11 mouse cellular contexts compared by ENCODE assay signal in the genomic region with DNA sequence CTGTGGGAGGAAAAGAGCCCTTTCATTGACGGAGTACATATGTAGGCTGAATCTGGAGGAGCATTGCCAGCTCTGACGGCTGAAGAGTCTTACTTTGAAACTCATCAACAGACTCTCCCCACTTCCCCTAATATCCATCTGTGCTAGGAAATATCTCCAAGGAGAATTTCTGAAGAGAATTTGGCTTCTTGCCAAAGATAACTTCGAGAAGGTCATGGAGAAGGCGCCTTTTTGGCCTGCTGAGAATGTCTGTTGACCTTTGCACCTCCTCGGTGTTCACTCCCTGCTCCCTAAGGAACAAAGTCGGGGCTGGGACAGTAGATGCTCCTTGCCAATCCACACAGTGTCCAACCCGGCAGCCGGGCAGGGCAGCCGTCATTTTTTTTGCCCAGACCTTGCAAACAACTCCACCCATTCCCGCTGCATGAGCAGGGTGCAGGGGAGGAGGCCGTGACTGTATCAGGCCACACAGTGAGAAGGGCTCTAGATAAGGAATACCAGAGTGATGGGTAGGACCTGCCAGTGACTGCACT. TPM values are rescaled to one million over a fixed set of nuclear protein-coding genes. Genes with fewer than 3 reads are reported as not detected.
A peak's percentile ranks its signal among the peaks of the same experiment; 100 is the strongest.
DNase-seq lines count a peak whose midpoint lies in the region; ATAC-seq and TF ChIP-seq lines count a peak whose summit lies in the region.
"Had no signal": no experiment of that assay in that cellular context is flagged by ENCODE, and none has a peak within 500 bp of the region (broad histone marks: within the 10 kb centered on the region; RNA-seq: fewer than 3 reads in every experiment).

No protein-coding gene starts in this region.

- H3K27me3 ChIP-seq in hindbrain, embryonic 10.5 days (ENCODE audit: insufficient read depth, poor library complexity, severe bottlenecking): no peaks in the 10 kb centered on the region
- H3K27me3 ChIP-seq in hindbrain, embryonic 13.5 days: no peaks in the 10 kb centered on the region
- no peaks in the 10 kb centered on the region for H3K27me3 ChIP-seq in hindbrain, postnatal 0 days (ENCODE audit: insufficient read depth, low read length)
- H3K27me3 ChIP-seq: hindbrain, embryonic 15.5 days had no signal

- 65% methylated on average over 11 of the region's 11 CpGs for WGBS in hindbrain, embryonic 10.5 days
- WGBS in hindbrain, embryonic 13.5 days: 75% methylated on average over 11 of the region's 11 CpGs
- WGBS in hindbrain, postnatal 0 days: 53% methylated on average over 11 of the region's 11 CpGs

- H3K27ac ChIP-seq in hindbrain, embryonic 10.5 days: no peak overlapping the region
- H3K27ac ChIP-seq in hindbrain, embryonic 13.5 days: no peak overlapping the region
- H3K27ac ChIP-seq in hindbrain, postnatal 0 days: no peak overlapping the region
- H3K27ac ChIP-seq: hindbrain, embryonic 15.5 days had no signal

- no peak overlapping the region for H3K9ac ChIP-seq in hindbrain, embryonic 13.5 days
- no peak overlapping the region for H3K9ac ChIP-seq in hindbrain, postnatal 0 days (replicated peaks; ENCODE audit: low read length)
- H3K9ac ChIP-seq: hindbrain, embryonic 15.5 days had no signal

- no peaks in the 10 kb centered on the region for H3K9me3 ChIP-seq in hindbrain, embryonic 10.5 days
- H3K9me3 ChIP-seq in hindbrain, embryonic 13.5 days: peaks cover 2% of the 10 kb centered on the region; the same call in 1 of the 2 replicates
- H3K9me3 ChIP-seq in hindbrain, postnatal 0 days (ENCODE audit: low read length): no peaks in the 10 kb centered on the region
- H3K9me3 ChIP-seq: hindbrain, embryonic 15.5 days had no signal

- no peaks in the 10 kb centered on the region for H3K36me3 ChIP-seq in hindbrain, embryonic 10.5 days
- no peaks in the 10 kb centered on the region for H3K36me3 ChIP-seq in hindbrain, embryonic 13.5 days
- H3K36me3 ChIP-seq in hindbrain, postnatal 0 days (ENCODE audit: insufficient read depth, low read length): no peaks in the 10 kb centered on the region
- H3K36me3 ChIP-seq: hindbrain, embryonic 15.5 days had no signal

- ATAC-seq in hindbrain, embryonic 13.5 days (ENCODE audit: low FRiP score): no peak
- ATAC-seq in erythroblast, adult 5-6 weeks (replicated peaks; ENCODE audit: low FRiP score, poor library complexity, severe bottlenecking): peak; percentile 60; the same call in 1 of the 2 replicates
- no peak for ATAC-seq in hindbrain, postnatal 0 days

- TF ChIP-seq CTCF in hindbrain, postnatal 0 days (IDR thresholded peaks at IDR 0.05; ENCODE audit: low read depth): no peak

- H3K4me2 ChIP-seq in hindbrain, embryonic 13.5 days: no peak overlapping the region
- no peak overlapping the region for H3K4me2 ChIP-seq in hindbrain, postnatal 0 days (ENCODE audit: low read depth, low read length)
- H3K4me2 ChIP-seq: hindbrain, embryonic 15.5 days had no signal

- peak; percentile 12 for DNase-seq in hindbrain, embryonic 10.5 days (ENCODE audit: low spot score)
- peak; percentile 83 for DNase-seq in kidney, adult 11 months
- DNase-seq in lung, postnatal 25 days (ENCODE audit: low spot score): peak; percentile 48
- no peak for DNase-seq in thymus, postnatal 14 days
- no peak for DNase-seq in cerebellum, postnatal 36 days
- no peak for DNase-seq in hindbrain, postnatal 0 days (ENCODE audit: low spot score)
- DNase-seq: cerebellum, adult 9-10 months; right cerebral cortex, postnatal 4 days had no signal

- H3K4me1 ChIP-seq in hindbrain, embryonic 10.5 days (replicated peaks): 0 out of 2 replicates have a peak, but pooled peaks cover 3% of the 10 kb centered on the region
- H3K4me1 ChIP-seq in hindbrain, embryonic 13.5 days (replicated peaks): no peaks in the 10 kb centered on the region
- no peaks in the 10 kb centered on the region for H3K4me1 ChIP-seq in hindbrain, postnatal 0 days (ENCODE audit: insufficient read depth, low read length)
- H3K4me1 ChIP-seq: hindbrain, embryonic 15.5 days had no signal

- no peak overlapping the region for H3K4me3 ChIP-seq in hindbrain, embryonic 10.5 days
- no peak overlapping the region for H3K4me3 ChIP-seq in hindbrain, embryonic 13.5 days
- no peak overlapping the region for H3K4me3 ChIP-seq in hindbrain, postnatal 0 days (ENCODE audit: low read length)
- H3K4me3 ChIP-seq: hindbrain, embryonic 15.5 days had no signal

RNA-seq across cellular contexts. Expression of a gene that starts 14.5 kb away (rescaled TPM):
- 0.39 and 0.56 TPM in 2 replicates for polyA plus RNA-seq in hindbrain, embryonic 10.5 days (2016; fragmentation: Nextera tagmentation; extraction: Ambion mirVana)
- 0.71 and 1.5 TPM in 2 replicates for polyA plus RNA-seq in hindbrain, embryonic 13.5 days (2015; fragmentation: Nextera tagmentation; extraction: Ambion mirVana)
- total RNA-seq in erythroblast, adult 5-6 weeks (2015; ENCODE audit: low replicate concordance): 0.58 and 1.0 TPM in 2 replicates
- 1.1 and 2.3 TPM in 2 replicates for total RNA-seq in erythroblast, adult 5-6 weeks (2017; ENCODE audit: low replicate concordance)
- 1.6 and 3.3 TPM in 2 replicates for total RNA-seq in hindbrain, postnatal 0 days (2014; rRNA removed)
- 1.2 and 1.6 TPM in 2 replicates for polyA plus RNA-seq in hindbrain, postnatal 0 days (2015; fragmentation: Nextera tagmentation; extraction: Ambion mirVana)

Comparison
In these comparisons a context has a peak if more than half of its experiments do, and no peak if none do; other contexts are left out.
1. DNase-seq: peak in hindbrain, embryonic 10.5 days (single experiment), kidney, adult 11 months (single experiment) and lung, postnatal 25 days (single experiment); none in thymus, postnatal 14 days (single experiment), cerebellum, postnatal 36 days (0 of 2) and hindbrain, postnatal 0 days (single experiment).